Mouse (Mus musculus) spleen, adult 2 months (tissue): ENCODE results near the gene AC124502.3. TPM values are rescaled to one million over a fixed set of nuclear protein-coding genes. Genes with fewer than 3 reads are reported as not detected.
A peak's percentile ranks its signal among the peaks of the same experiment; 100 is the strongest.

Experiments
- DNase-seq, 2 experiments: peaks; one replicate each; pipeline versions ENCODE4 v3.0.0 to v3.0.0-alpha.2; 2012 to 2021; ENCODE audit warnings: low spot score in 2 of 2, low read depth in 1 of 2
- H3K27ac ChIP-seq: fragments of 200-500 bp; 2 replicates; pipeline ENCODE4 v1.5.1; 2012; ENCODE audit warnings: low read length, inconsistent platforms; ENCODE audit not compliant: insufficient read depth
- H3K27me3 ChIP-seq: fragments of 200-500 bp; 2 replicates; pipeline ENCODE4 v1.6.1; 2012; ENCODE audit warnings: mild to moderate bottlenecking, moderate library complexity, low read length, inconsistent platforms; ENCODE audit not compliant: control insufficient read depth, insufficient read depth
- H3K36me3 ChIP-seq: fragments of 200-500 bp; 2 replicates; pipeline ENCODE4 v1.6.1; 2012; ENCODE audit warnings: mild to moderate bottlenecking, low read length, inconsistent platforms; ENCODE audit not compliant: control insufficient read depth, insufficient read depth
- H3K4me1 ChIP-seq: fragments of 200-500 bp; 2 replicates; pipeline ENCODE4 v1.6.1; 2011; ENCODE audit warnings: inconsistent platforms; ENCODE audit not compliant: control insufficient read depth, insufficient read depth, insufficient read length
- H3K4me3 ChIP-seq: fragments of 200-500 bp; 2 replicates; pipeline ENCODE4 v1.5.1; 2011; ENCODE audit warnings: mild to moderate bottlenecking, inconsistent platforms; ENCODE audit not compliant: insufficient read depth, insufficient read length; ENCODE audit errors: extremely low read depth
- CTCF ChIP-seq: fragments of 200-500 bp; IDR thresholded peaks from 2 replicates; pipeline ENCODE4 v1.5.1; 2011; ENCODE audit warnings: mild to moderate bottlenecking, inconsistent platforms; ENCODE audit not compliant: insufficient read depth, insufficient read length, insufficient replicate concordance; ENCODE audit errors: extremely low read depth
- POLR2A ChIP-seq: fragments of 200-500 bp; IDR thresholded peaks from 2 replicates; pipeline ENCODE4 v1.6.1; 2011; ENCODE audit warnings: low read depth, low read length, inconsistent platforms
- WGBS: fragments of 180-500 bp; shearing (Covaris S2); methylation state at CpG from one replicate; pipeline ENCODE4 v1.1.7; 2018; 5-methylcytosine and 5-hydroxymethylcytosine counted together
- polyA plus RNA-seq: library from polyadenylated mRNA; depleted of rRNA; stranded (reverse); fragments of >200 nt; gene quantifications from 2 replicates; pipeline ENCODE4 v1.2.3, GENCODE M21; 2012

The AC124502.3 gene
- polyA plus RNA-seq, 1 experiment, result 0.79 TPM

DNA sequence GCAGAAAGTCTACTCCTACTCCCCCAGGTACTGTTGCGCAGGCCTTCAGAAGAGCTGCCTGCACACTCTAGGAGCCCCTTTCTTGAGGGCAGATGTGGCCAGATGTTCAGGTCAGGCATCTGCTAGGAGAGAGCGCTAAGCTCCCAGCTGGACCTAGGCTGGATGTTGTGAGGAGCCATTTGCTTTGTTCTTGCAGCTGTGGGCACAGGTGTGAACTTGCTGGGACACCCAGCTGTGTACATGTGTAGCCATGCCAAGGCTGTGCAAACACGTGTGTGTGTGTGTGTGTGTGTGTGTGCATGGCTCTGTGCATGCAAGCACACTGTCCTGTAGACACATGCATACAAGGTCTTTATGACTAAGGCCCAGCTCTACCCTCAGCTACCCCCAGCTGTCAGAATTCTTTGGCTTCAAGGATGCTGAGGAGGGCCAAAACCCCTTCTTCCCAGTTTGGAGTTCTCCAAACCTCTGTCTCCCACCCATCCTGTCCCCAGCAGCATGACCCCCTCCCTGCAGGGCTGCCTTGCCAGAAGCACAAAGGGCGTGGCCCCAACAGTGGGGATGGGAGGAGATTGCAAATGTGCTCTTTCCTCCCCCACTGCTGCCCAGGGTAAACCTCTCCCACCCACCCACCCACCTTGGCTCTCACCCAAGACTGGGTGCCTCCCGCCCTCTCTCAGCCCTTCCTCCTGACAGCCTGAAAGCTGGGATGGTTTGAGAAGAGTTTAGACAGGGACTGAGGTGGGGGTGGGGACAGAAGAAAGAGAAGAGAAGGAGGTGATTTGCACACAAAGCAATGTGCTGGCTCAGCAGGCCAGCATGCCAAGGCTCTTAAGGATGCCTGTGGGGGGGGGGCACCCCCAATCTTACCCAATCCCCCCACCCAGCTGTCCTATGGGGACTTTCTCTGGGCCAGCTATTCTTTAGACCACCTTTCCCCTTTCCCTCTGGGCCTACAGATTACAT is 22.0 kb downstream of the AC124502.3 start:
- 77% methylated on average over 5 of the region's 5 CpGs for WGBS
- peaks cover 2% of the 10 kb centered on the region; the same call in 1 of the 2 replicates for H3K4me1 ChIP-seq
- H3K4me3 ChIP-seq, result no peak overlapping the region
- H3K27me3 ChIP-seq, result no peaks in the 10 kb centered on the region
- DNase-seq, result no peak
- no peak overlapping the region for H3K27ac ChIP-seq
- TF ChIP-seq CTCF, result no peak
- no peak for TF ChIP-seq POLR2A
- no peaks in the 10 kb centered on the region for H3K36me3 ChIP-seq

DNA sequence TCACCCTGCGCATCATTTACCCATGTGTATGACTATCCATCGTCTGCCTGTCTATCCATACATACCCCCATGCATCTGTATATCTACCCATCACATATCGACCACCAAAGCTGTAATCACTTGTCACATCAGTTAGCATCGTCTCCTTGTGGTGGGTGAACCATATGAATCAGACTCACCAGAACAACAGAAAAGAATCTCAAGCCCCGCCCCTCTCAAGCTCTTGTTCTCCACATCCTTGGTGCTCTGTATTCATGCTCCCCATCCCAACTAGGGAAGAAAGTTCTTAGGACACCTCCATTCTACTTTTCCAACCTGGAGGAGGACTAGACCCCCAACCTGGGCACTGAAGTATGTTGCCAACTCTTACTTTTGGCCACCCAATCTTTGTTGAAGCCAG is 23.4 kb downstream of the AC124502.3 start:
- H3K27ac ChIP-seq, result no peak overlapping the region
- TF ChIP-seq CTCF, result no peak
- TF ChIP-seq POLR2A, result no peak
- no peak for DNase-seq
- H3K4me3 ChIP-seq, result no peak overlapping the region
- WGBS, result 76% methylated on average over 5 of the region's 5 CpGs
- H3K27me3 ChIP-seq, result peaks cover under 1% of the 10 kb centered on the region; the same call in 1 of the 2 replicates
- H3K36me3 ChIP-seq, result no peaks in the 10 kb centered on the region
- H3K4me1 ChIP-seq, result peaks cover 2% of the 10 kb centered on the region; the same call in 1 of the 2 replicates

DNA sequence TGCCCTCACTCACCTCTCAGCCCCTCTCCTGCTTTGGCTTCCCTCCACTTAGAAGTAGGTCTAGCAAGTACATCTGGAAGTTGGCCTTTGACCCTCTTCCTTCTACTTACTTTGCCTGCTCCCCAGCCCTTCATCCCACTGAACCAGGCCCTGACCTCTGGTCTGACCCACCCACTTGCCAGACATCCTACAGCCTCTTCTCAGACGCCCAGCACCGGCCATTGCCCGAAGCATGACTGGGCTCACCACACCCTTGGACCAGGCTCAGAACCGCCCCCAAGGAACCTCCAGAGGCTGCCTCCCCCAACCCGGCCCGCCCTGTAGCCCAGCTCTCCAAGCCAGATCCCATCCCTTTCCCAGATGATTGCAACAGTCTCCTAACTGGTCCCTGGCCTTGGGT is 23.8 kb downstream of the AC124502.3 start:
- no peaks in the 10 kb centered on the region for H3K36me3 ChIP-seq
- WGBS, result 86% methylated on average over 6 of the region's 6 CpGs
- no peak for DNase-seq
- TF ChIP-seq POLR2A (no peak), CTCF (no peak)
- H3K27ac ChIP-seq, result no peak overlapping the region
- H3K27me3 ChIP-seq, result peaks cover 2% of the 10 kb centered on the region; the same call in 1 of the 2 replicates
- peaks cover 2% of the 10 kb centered on the region; the same call in 1 of the 2 replicates for H3K4me1 ChIP-seq
- no peak overlapping the region for H3K4me3 ChIP-seq

DNA sequence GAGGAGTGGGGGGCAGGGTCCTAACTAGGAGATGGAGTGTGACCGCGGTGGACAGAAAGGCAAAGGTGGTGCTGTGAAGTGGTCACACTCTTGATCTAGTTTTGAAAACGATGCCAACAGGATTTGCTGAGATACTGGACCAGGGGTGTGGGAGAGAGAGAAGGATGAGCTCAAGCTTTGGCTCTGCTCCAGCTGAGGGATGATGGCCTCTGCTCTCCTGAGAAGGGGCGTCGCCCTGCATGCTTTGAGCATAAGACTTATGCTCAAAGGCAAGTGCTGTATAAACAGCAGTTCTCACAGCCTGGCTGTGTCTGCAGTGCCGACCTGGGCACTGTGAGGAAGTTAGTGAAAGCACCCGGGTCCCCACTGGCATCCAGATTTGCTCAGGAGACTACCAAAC is 26.4 kb downstream of the AC124502.3 start:
- Histone ChIP-seq H3K27ac (no peak overlapping the region), H3K27me3 (peaks cover 12% of the 10 kb centered on the region), H3K4me1 (peaks cover 6% of the 10 kb centered on the region), H3K36me3 (no peaks in the 10 kb centered on the region), H3K4me3 (no peak overlapping the region)
- 61% methylated on average over 7 of the region's 7 CpGs for WGBS
- TF ChIP-seq POLR2A (no peak), CTCF (no peak)
- DNase-seq, result no peak

DNA sequence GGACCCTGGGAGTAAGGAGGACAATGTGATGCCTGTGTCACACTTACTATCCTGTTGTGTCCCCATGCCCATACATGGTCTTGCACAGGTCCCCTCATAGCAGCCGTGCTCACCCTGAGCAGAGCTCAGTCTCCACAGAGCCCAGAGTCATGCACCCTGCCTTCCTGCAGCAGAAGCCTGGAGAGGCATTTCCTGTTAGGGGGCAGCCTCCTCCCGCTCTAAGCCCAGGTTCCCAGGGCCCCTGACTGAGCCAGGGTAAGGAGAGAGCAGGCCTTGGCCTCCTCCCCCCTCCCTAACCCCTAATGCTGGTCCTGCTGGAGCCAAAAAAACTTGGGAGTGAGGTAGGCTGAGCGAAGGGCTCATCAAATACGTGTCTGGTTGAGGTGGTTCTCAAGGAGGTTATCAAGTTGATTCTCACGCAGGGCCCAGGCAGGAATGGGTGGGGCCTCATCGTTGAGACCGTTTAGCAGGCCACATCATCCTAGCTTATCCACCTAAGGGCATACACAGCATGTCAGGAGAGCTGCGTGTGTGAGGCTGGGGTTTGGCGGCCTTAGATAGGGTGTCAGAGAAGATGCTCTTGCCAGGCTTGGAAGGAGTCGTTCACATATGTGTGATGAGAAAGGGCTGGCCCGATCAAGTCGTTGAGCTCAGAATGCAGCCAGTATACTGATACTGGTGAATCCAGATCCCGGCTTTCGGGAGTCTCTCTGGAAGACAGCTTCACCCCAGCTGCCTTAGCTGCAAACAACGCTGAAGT is 28.5 kb downstream of the AC124502.3 start:
- Histone ChIP-seq H3K4me3 (no peak overlapping the region), H3K27ac (0 out of 2 replicates have a peak overlapping the region, but pooled peaks have one; percentile 16), H3K36me3 (no peaks in the 10 kb centered on the region), H3K27me3 (peaks cover 12% of the 10 kb centered on the region), H3K4me1 (peaks cover 6% of the 10 kb centered on the region)
- 12% methylated on average over 15 of the region's 15 CpGs for WGBS
- TF ChIP-seq POLR2A (no peak), CTCF (no peak)
- DNase-seq, result no peak

DNA sequence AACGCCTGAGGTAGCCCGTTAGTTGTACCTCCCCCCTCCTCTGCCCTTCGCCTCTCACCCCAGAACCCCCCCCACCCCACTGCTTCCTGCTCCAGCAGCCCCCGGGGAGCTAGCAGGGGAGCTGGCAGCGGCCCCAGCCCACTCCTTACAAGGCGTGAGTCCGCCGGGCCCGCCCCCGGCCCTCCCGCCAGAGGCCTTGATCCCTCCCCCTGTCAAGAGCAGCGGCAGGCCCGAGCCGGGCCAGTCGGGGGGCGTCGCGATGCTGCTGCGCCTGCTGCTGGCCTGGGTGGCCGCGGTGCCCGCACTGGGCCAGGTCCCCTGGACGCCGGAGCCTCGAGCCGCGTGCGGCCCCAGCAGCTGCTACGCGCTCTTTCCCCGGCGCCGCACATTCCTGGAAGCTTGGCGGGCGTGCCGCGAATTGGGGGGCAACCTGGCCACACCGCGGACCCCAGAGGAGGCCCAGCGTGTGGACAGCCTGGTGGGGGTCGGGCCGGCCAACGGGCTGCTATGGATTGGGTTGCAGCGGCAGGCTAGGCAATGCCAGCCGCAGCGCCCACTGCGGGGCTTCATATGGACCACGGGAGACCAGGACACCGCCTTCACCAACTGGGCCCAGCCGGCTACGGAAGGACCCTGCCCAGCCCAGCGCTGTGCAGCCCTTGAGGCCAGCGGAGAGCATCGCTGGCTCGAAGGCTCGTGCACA is 29.3 kb downstream of the AC124502.3 start, which contains the start of gene Cd248:
Gene Cd248, plus strand, starts transcription at position 212 of the 703 bp plus-strand sequence.
- peaks cover 12% of the 10 kb centered on the region for H3K27me3 ChIP-seq
- 0 out of 2 replicates have a peak within 1 kb of the TSS, but pooled peaks have one; percentile 16 for H3K27ac ChIP-seq
- no peak for TF ChIP-seq POLR2A
- no peak for TF ChIP-seq CTCF
- no peak for DNase-seq
- peak within 1 kb of the TSS; percentile 25; the same call in 1 of the 2 replicates for H3K4me3 ChIP-seq
- 5% methylated on average over 50 of the region's 56 CpGs for WGBS
- H3K36me3 ChIP-seq, result no peaks in the 10 kb centered on the region
- H3K4me1 ChIP-seq, result peaks cover 6% of the 10 kb centered on the region
